Mouse (Mus musculus): ENCODE measurements around the gene Stx11.
"Not testable (repeated sequence)": the region's sequence is repeated elsewhere in the genome, so short reads cannot be mapped to it uniquely, and the experiment has no call there.

The Stx11 gene

DNA sequence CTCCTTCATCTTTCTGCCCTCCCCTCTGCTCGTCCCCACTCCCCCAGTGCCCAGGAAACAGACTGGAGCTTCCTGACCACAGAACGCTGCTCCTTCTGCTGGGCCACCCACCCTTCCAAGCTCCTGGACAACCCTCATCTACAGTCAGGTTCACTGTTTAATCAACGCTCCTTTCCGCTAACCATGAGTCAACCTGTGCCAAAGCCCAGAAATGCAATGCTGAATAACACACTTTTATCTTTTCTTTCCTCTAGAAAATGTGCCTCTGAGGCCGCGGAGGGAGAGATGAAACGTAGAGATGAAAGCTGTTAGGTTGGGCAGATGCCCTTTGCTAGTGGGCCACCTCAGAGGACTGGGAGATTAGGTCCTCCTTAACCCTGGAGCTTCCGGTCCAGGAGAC lies 2.6 kb downstream of the Stx11 start:
- DNase-seq (ENCODE audit: low spot score): no peak

DNA sequence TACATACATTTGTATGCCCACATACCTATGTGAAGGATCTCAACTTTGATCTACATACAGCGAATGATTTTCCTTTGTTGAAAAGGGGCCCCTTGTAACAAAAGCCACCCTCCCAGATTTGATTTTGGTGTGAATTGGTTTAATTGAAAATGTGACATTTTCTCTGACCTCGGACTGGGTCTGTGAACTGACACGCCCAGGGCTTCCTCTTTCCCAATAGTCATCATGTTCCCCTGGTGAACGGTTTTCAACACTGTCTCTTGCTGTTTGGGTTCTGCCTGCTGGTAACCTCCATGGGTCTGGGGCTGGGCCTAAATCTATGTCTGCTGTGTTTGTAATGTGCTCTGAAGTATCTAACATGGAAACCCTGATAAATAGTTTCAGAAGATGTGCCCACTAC lies 6.8 kb downstream of the Stx11 start:
- no peak for DNase-seq (ENCODE audit: low spot score)

DNA sequence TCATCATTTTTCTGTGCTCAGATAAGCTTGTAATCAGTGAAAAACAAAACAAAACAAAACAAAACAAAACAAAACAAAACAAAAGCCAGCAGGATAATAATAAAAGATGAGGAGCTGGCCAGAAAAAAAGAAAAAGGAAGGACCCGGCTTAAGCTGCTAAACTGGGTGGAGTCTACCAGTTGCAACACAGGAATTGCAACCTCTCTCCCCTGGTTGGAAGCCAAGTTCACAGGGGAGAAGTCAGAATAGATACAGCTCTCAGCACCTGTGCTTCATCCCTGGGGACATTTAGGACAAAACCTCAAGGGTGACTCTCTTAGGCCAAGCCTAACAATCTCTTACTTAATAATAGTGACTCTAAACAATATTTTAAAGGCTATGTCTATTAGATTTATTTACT lies 8.3 kb downstream of the Stx11 start:
- DNase-seq (ENCODE audit: low spot score): no peak

DNA sequence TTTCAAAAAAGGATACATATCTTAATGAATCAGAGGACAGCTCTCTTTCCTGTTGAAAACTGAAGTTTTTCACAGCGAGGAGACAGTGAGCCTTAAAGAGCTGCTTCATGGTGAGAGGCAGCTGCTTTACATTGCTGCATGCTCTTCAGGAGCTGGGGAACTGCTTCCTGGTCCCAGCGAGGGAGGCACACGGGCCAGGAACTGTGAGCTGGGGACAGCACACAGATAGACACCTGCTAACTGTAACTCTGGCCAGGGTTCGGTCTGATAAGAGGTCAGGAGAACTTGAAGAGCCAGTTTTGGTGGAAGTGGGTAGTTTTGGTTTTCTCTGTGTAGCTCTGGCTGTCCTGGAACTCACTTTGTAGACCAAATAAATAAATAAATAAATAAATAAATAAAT lies 12.7 kb downstream of the Stx11 start:
- DNase-seq (ENCODE audit: low spot score): not testable (repeated sequence)

DNA sequence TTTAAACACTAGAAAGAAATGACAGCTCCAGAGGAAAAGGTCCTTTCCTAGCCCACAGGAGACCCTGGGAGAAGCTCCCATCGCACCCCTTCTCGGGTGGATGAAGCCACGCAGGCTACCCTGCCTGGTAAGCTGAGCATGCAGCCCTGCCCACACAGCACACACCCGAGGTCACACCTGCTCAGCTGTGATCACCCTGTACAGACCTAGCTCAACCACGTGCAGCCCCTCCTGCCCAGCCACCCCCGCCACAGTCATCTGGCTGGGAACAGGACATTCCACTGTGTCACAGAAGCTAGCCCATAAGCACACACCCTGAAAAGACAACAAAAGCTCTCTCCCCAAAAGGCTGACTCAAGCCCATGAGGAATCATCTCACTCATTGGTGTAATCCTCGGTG lies 14.8 kb downstream of the Stx11 start:
- DNase-seq (ENCODE audit: low spot score): no peak

DNA sequence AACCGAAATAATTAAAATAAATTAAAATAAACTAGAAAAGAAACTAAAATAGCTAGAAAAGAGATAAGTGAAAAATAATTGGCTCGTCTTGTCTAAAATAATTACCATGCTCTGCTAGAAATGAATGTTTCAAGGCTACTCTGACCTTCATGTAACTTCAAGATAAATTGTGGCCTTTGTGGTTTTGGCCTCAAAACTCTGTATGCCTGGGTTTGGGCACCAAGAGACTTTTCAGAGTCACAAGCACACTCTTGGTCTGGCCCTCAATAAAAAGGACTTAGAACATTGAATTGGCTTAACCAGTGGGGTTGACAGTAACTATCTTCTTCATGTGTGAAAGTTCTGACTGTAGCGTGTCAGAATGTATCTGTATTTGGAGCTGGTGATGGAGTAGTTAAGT lies 16.5 kb downstream of the Stx11 start:
- DNase-seq (ENCODE audit: low spot score): no peak

DNA sequence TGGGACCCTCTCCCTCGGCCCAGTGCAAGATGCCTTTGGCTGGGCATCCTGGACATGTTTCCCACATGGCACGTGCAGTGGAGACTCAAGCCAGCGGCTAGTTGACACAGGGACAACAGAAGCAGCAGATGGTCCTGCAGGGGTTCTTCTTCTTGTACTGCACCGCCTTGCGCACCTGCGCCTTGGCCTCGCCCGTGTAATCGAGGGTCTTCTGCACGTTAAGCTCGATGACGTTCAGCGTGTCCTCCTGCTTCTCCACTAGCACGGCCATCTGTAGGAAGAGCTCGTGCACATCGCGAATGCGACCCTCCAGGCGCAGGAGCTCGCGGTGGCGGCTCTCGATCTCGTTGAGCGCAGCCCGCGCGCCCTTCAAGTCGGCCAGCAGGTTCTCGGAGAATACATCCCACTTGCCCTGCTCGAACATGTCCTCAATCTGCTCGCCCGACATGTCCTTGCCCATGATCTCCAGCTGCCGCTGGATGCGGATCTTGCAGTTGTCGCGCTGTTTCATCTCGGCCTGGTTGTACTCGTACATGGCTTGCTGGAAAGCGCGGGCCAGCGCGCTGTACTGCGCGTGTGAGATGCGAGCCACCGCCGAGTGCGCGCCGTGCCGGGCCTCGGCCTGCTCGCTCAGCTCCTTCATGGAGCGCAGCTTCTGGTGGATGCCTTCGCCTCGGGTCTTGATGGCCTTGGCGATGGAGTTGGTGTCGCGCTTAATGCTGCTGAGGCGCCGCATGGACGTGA lies 22.9 kb downstream of the Stx11 start:
- peak; percentile 30 for DNase-seq (ENCODE audit: low spot score)

DNA sequence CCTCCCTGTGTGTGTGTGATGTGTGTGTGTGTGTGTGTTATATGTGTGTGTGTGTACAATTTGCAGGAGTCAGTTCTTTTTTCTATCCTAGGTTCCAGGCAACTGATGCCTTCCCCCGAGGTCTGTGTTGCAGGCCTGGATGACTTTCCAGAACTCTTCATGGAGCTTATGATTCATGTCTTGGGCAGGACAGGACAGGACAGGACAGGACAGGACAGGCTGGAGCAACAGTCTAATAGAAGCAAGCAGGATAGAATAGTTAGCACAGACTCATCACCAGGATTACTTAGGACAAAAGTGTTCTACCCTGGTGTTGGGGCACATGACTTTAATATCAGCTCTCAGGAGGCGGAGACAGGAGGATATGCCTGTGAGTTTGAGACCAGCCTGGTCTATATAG lies 25.3 kb downstream of the Stx11 start:
- DNase-seq (ENCODE audit: low spot score): no peak

DNA sequence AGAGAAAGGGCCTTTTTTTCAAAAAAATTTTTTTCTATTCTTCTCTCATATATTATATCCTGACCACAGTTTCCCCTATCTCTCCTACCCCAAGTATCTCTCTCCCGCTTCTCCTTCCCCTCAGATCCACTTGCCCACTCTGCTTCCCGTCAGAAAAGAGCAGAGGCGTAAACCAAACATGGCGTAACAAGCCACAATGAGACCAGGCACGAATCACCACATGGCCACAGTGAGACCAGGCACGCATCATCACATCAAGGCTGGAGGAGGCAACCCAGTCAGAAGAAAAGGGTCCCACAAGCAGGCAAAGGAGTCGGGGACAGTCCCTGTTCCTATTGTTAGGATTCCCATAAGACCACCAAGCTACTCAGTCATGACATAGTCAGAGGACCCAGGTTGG lies 28.0 kb downstream of the Stx11 start:
- no peak for DNase-seq (ENCODE audit: low spot score)

DNA sequence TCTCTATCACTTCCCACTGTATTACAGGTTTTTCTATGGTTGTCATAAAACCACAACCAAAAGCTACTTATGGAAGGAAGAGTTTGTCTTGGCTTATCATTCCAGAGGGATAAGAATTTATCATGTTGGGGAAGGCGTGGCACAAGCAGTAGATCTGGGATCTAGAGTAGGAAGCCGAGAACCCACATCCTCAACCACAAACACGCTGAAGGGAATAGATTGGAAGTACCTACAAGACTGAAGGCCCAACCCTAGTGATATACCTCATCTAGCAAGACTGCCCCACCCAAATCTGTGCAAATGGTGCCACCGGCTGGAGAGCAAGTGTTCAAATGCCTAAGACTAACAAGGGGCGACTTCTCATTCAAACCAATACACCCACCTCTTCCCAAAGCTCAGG lies 28.5 kb downstream of the Stx11 start:
- DNase-seq (ENCODE audit: low spot score): no peak

DNA sequence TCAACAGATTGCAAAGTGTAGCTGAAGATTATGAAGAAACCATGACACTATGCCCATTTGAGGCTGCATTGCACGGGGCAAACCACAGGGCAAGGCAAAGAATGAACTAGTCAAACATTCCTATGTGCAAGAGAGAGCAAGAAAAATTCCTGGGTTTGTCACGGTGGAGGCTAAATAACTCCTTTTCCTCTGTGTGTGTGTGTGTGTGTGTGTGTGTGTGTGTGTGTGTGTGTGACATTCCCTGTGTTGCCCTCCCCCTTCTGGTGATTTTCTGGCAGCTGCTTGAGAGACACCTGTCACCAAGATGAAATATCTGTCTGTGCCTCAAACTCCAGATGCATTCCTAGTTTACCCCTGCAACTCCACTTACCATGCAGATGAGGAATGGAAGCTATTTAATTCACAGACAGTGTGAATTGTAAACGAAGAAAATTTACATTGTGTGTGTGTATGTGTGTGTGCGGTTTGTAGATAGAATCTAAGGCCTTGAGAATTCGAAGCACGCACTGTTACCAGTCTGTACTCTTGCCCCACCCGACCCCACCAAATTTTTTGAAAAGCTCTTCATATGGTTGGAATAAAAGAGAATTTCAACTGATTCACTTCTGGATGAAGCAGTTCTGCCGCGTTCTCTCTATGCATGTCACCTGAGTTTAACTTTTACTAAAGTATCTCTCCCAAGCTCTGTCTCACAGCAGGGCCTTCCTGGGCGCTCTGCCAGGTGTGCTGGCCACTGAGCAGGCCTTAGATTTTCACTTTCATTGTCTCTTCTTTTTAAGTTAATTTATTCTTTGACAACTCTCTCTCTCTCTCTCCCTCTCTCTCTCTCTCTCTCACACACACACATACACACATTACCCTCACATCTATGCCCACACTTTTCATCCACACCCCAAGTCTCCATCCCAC lies 32.4 kb downstream of the Stx11 start:
- no peak for DNase-seq (ENCODE audit: low spot score)

DNA sequence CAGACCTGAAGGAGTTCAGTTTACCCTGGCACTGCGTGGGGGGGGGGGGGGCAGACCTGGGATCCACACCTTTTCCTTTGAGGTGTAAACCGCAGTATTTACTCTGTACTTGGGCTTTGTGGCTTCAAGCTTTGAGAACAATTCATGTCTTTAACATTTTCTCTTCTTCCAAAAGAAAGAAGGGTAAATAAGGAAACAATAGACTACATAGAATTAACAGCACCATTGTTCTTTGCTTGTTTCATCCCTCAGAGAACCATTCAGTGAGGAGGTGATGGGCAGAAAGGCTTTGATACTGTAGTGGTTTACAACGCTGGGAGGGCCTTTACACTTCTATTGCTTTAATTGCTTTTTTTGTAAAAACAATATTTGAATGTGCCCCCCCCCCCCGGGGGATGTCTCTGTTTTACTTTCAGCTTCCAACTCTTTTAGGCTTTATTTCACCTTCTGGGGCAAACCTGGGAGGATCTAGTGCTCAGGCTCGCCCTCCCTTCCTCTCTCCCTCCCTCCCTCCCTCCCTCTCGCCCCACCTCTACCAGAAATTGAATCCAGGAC lies 33.7 kb downstream of the Stx11 start:
- DNase-seq (ENCODE audit: low spot score): no peak

DNA sequence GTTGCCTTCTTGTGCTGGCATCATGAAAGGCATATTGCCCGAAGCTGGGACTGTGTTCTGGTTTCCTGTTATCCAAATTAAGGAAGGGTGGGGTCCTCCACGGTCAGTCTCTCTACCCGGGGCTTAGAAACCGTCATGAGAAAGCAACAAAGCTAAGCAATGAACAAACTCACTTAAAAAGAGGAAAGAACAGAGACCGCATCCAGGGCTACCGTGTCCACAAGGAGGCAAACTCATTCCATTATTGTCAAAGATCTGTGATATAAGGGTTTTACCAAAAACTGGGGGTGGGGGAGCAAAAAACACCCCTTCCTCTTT lies 34.3 kb downstream of the Stx11 start:
- DNase-seq (ENCODE audit: low spot score): no peak

DNA sequence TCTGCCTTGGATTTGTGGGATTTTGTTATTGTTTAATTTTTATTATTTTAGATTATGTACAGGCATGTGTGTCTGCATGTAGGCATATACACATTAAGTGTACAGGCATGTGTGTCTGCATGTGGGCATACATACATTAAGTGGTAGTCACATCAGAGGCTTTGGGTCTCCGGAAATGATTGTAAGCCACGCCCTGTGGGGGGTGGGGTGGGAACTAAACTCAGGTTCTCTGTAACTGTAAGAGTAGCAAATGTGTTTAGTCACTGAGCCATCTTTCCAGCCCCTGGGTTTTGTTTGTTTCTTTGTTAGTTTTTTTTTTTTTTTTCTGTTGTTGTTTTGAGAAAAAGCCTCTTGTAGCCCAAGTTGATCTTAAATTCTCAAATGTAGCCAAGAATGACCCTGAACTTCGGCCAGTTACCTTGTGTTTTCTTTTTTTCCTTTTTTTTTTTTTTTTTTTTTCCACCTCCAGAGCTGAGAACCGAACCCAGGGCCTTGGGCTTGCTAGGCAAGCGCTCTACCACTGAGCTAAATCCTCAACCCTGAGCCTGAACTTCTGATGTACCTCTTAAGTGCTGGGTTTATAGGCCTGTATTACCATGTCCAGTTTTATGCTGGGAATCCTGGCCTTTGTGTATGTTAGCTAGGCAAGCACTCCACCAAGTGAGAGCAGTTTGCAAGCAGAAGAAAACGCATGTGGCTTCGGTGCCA lies 34.8 kb downstream of the Stx11 start:
- no peak for DNase-seq (ENCODE audit: low spot score)

DNA sequence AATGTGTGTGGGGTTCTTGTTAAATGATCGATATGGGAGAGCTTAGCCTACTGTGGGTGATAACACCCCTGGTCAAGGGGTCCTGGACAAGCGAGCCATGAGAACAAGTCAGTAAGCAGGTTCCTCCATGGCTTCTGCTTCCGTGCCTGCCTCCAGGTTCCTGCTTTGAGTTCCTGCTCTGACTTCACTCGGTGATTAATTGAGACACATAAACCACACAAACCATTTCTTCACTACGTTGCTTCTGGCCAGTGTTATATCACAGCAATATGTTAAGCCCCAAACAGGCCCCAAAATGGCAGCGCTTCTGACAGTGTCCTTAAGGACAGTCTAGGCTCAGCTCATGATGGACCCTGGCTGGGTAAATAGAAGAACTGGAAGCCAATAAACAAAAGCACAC lies 35.9 kb downstream of the Stx11 start:
- no peak for DNase-seq (ENCODE audit: low spot score)

DNA sequence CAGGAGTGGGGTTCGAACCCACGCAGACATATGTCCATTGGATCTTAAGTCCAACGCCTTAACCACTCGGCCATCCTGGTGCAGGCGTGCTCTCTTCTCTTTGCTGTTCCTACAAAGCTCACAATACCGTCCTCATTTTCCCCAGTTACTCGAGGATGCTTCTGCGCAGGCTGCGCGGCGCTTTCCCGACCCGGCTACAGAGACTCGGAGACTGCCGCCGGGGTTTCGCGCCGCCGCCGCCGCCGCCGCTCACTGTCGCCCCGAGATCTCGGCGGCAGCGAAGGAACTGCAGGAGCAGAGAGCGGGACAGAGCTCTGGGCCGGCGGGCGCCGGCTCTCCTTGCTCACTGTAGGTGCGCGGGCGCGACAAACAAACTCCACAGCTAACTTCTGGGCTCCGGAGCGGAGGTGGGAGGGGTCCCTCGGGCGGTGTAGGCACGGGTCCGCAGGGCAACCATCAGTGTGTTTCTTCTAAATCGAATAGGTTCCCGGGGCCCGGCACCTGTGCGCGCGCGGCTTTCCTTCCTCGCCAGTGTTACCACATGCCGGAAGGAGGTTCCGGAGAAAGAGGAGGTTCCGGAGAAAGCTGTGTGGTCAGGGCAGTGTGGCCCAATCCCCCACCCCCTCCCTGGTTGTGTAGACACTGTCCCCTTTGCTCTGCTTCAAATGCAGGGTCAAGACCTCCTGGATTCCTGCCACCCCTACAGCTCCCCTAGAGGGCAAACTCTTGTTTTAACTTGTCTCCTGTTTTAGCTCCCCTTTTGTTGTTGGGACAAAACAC lies 41.3 kb downstream of the Stx11 start:
- peak; percentile 98 for DNase-seq (ENCODE audit: low spot score)

DNA sequence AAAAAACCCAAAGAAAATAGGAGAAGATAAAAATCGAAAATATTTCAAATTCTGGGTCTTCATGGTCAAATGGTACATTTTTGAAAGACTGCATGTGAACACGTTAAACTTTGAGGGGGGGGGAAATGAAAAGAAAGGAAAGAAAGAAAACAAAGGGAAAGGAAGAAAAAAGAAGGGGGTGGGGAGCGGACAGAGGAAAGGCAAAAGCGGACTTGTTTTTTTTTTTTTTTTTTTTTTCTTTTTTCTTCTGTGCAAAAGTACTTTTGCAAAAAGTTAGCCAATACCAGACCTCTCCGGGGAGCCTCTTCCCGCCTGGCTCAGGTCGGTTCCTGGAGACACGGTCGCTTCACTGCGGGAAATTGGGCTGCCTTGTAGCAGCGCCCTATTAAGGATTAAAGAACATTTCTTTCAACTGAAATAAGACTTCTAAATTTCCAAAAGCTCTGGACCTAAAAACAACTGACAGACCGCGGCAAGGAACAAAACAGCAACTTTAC lies 42.0 kb downstream of the Stx11 start:
- DNase-seq (ENCODE audit: low spot score): no peak

DNA sequence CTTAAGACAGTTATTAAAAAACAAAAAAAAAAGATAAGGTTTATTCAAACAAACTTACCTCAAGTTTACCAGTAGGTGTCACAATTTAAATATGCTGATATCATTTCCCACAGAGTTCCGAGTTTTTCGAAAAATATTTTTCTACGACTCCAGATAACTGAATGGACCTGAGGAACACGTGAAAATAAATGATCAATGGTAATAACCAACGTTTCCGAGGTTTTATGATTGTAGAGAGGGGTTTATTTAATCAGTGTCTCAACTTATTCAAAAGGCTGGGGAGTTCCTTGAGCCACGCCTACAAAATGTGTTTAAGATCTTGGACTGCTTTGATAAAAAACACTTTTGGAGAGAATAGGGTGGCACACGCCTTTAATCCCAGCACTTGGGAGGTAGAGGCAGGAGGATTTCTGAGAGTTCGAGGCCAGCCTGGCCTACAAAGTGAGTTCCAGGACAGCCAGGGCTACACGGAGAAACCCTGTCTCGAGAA lies 42.5 kb downstream of the Stx11 start:
- DNase-seq (ENCODE audit: low spot score): no peak

DNA sequence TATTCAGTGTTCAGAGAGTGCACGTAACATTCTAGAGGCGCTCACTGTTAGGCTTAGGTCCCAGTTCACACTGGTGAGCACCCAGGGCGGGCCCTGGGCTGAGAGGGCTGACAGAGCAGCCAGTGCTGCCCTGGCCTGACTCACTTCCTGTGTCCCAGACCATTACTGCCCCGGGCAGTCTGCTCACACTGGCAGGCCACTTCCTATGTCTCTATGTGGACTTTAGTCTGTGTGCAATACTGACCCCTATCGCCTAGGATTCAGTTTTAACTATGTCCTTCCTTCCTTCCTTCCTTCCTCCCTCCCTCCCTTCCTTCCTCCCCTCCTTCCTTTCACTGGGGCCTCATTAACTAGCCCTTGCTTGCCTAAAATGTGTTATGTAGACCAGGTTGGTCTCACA lies 44.8 kb downstream of the Stx11 start:
- peak; percentile 8 for DNase-seq (ENCODE audit: low spot score)

DNA sequence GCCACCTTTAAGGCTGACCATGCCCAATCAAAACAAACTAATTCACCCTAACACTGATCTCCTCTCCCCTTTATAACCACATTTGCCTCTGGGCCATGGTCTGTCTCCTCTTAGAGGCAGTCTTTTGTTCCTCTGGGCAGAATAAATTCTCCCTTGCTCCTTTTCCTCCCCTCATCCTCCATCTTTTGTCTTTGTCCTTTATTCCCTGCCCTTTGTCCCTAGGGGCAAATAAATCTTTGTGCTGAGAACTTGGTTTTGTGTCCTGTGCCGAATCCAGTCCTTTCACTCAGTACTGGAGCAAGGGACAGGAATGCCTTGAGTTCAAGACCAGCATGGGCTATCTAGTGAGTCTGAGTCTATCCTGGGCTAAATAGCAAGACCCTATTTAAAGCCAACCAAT lies 46.5 kb downstream of the Stx11 start:
- no peak for DNase-seq (ENCODE audit: low spot score)

DNA sequence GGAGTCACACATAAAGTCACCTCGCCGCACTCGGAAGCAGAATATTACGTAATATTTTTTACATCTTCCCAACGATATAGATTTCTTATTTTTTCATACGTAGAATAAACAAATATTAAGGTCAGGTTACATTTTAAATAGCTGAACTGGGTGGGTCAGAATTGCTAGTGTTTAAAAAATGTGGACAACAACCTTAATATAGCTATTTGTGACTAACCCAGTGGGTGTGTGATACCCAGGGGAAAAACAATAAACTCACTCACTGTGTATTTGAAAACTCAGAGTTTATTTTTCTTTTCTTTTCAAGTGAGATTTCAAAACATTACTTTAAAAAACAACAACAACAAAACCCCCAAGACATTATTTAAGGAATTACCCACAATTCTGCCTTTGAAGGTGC lies 47.7 kb downstream of the Stx11 start:
- DNase-seq (ENCODE audit: low spot score): no peak

DNA sequence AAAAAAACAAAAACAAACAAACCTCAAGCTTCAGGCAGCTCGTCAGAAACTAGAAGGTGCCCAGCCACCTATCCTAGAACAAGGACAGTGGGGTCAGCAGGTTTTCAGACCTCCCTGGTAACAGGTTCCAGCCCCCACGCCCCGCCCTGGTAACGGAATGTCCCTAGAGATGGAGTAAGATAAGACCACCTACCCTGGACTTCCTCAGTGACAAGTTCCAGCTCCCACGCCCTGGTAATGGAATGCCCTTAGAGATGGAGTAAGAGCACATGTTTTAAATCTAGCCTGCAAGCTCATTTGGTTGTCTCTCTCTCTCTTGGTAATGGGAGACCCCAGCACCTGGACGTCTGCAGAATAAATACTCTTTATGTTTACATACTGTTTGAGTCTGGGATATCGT lies 48.3 kb downstream of the Stx11 start:
- DNase-seq (ENCODE audit: low spot score): no peak
